Mouse (Mus musculus) heart, adult 9 months (tissue): ENCODE measurements around the gene Uhrf1bp1l.

Experiments used
- DNase-seq, 2 experiments: peaks; one replicate each; pipeline ENCODE4 v3.0.0; 2022; ENCODE audit warnings: low spot score in 2 of 2

Gene Uhrf1bp1l

DNA sequence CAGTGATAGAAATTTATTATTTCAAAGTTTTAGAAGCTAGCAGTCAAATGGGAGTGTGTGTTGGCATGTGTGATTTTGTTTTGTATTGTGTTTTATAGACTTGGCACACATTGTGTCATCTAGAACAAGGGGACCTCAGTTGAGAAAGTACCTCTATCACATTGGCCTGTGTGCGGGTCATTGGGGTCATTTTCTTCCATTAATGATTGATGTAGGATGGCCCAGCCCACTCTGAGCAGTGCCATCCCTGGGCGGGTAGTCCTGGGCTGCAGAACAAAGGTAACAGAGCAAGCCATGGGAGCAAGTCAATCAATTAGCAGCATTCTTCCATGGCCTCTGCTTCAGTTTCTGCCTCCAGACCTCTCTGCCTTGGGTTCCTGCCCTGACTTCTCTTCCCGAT is 94.0 kb downstream of the Uhrf1bp1l start:
- DNase-seq, result no peak

DNA sequence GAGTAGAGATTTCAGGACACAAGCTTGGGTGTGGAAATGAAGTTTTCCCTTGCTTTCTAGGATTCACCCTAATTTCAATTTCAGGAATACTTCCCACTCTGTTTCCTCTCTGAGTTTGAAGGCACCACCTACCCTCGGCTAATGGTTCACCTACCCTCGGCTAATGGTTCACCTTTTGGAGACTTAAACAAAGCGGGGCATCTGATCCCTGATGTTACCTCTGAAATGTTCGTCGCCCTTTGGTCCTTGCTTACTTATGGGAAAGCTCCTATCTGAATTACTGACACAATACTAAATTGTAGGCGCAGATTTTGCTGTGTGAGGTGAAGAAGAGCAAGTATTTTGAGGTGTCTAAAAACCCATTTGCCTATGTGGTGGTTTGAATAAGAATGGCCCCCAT is 106.2 kb downstream of the Uhrf1bp1l start:
- no peak for DNase-seq

- DNase-seq, result no peak
Measured at GRCm38 (mm10) chr10:89855251-89855875, 110.6 kb downstream of the Uhrf1bp1l start.

DNA sequence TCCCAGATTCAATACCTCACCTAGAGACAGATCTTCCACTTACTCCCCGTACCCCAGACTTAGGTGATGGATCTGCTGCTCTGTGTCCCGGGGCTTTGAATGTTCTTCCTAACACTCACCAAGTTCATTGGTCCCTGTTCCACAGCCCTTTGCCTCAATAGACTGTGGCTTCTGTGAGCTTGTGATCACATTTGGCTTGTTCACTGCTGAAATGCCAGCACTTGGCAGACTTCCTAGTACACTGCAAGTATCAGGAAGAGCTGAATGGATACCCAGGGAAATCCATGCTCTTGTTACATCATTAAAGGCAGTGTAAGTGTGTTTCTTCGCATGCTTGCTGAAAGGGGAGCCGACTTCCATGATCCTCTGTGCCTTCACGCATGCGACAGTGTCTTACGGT is 111.5 kb downstream of the Uhrf1bp1l start:
- DNase-seq, result no peak

- no peak for DNase-seq
Measured at GRCm38 (mm10) chr10:89868211-89868610, 123.4 kb downstream of the Uhrf1bp1l start.

- no peak for DNase-seq
Measured at GRCm38 (mm10) chr10:89868836-89869235, 124.0 kb downstream of the Uhrf1bp1l start.
